Mouse (Mus musculus): ENCODE data around the gene Aasdhppt. TPM values are rescaled to one million over a fixed set of nuclear protein-coding genes. Genes with fewer than 3 reads are reported as not detected.

Aasdhppt gene
- polyA plus RNA-seq, 1 experiment: 49.0 TPM

DNA sequence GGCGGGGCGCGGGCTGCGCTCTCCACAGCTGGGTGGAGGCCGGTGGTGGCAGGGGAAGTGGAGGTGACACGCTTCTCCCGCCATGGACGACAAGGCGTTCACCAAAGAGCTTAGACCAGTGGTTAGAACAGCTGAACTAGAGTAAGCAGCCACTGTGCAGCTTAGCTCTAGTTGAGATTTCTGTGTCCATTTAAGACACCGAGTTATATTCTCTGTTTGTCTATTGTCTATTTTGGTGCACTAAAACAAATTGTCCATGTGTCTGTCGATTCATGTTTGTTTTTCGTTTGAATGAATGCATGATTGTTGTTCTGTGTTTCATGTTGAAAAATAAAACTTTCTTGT lies 48.6 kb downstream of the Aasdhppt start:
- peak overlapping the region; percentile 54 for H3K4me3 ChIP-seq (ENCODE audit: low read depth, low read length)
- H3K9ac ChIP-seq (ENCODE audit: low read depth, poor library complexity, severe bottlenecking): peak overlapping the region; percentile 75; the same call in 1 of the 2 replicates
- H3K36me3 ChIP-seq (ENCODE audit: control insufficient read depth, insufficient read depth, low read length, poor library complexity, severe bottlenecking): no peaks in the 10 kb centered on the region
- H3K27ac ChIP-seq (ENCODE audit: insufficient read depth, low read length): no peak overlapping the region
- TF ChIP-seq CTCF (IDR thresholded peaks at IDR 0.05; ENCODE audit: low read depth, low read length) (no peak), POLR2A (IDR thresholded peaks at IDR 0.05; ENCODE audit: insufficient read depth, low read length) (no peak), EP300 (IDR thresholded peaks at IDR 0.05; ENCODE audit: insufficient read depth, low read depth, low read length) (no peak)
- H3K9me3 ChIP-seq (replicated peaks; ENCODE audit: control insufficient read depth, insufficient read depth, low read length, poor library complexity, severe bottlenecking): peaks cover 6% of the 10 kb centered on the region; the same call in 1 of the 2 replicates
- H3K27me3 ChIP-seq (ENCODE audit: control insufficient read depth, insufficient read depth, low read length, poor library complexity, severe bottlenecking): no peaks in the 10 kb centered on the region
- H3K4me1 ChIP-seq (ENCODE audit: control insufficient read depth, insufficient read depth, low read length): no peaks in the 10 kb centered on the region

- Histone ChIP-seq H3K9ac (ENCODE audit: low read depth, poor library complexity, severe bottlenecking) (peak overlapping the region; percentile 75), H3K4me3 (ENCODE audit: low read depth, low read length) (peak overlapping the region; percentile 54), H3K9me3 (replicated peaks; ENCODE audit: control insufficient read depth, insufficient read depth, low read length, poor library complexity, severe bottlenecking) (peaks cover 6% of the 10 kb centered on the region; the same call in 1 of the 2 replicates), H3K27me3 (ENCODE audit: control insufficient read depth, insufficient read depth, low read length, poor library complexity, severe bottlenecking) (no peaks in the 10 kb centered on the region), H3K4me1 (ENCODE audit: control insufficient read depth, insufficient read depth, low read length) (no peaks in the 10 kb centered on the region), H3K36me3 (ENCODE audit: control insufficient read depth, insufficient read depth, low read length, poor library complexity, severe bottlenecking) (no peaks in the 10 kb centered on the region), H3K27ac (ENCODE audit: insufficient read depth, low read length) (no peak overlapping the region)
- no peak for TF ChIP-seq EP300 (IDR thresholded peaks at IDR 0.05; ENCODE audit: insufficient read depth, low read depth, low read length)
- no peak for TF ChIP-seq POLR2A (IDR thresholded peaks at IDR 0.05; ENCODE audit: insufficient read depth, low read length)
- TF ChIP-seq CTCF (IDR thresholded peaks at IDR 0.05; ENCODE audit: low read depth, low read length): no peak
Observed at GRCm38 (mm10) chr9:4259841-4260745, 49.2 kb downstream of the Aasdhppt start.

DNA sequence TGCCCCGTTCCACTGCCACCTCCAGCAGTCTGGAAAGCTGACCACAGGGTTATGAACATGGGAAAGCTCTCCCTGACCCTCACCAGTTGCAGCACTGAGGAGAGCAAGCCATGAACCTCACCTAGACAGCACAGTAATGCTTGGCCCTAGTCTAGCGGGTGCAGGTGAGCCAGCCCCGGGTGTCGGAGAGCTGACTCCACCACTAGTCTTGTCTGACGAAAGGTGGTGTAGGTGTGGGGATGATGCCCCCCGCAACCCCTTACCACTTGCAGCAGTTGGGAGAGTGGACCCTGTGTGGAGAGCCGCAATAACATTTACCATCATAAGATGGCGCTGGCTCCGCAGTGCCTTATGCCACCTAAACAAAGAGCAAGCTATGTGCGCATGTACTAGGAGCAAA lies 50.2 kb downstream of the Aasdhppt start:
- Histone ChIP-seq H3K4me3 (ENCODE audit: low read depth, low read length) (no peak overlapping the region), H3K27ac (ENCODE audit: insufficient read depth, low read length) (no peak overlapping the region), H3K9ac (ENCODE audit: low read depth, poor library complexity, severe bottlenecking) (no peak overlapping the region), H3K36me3 (ENCODE audit: control insufficient read depth, insufficient read depth, low read length, poor library complexity, severe bottlenecking) (no peaks in the 10 kb centered on the region), H3K27me3 (ENCODE audit: control insufficient read depth, insufficient read depth, low read length, poor library complexity, severe bottlenecking) (no peaks in the 10 kb centered on the region), H3K4me1 (ENCODE audit: control insufficient read depth, insufficient read depth, low read length) (no peaks in the 10 kb centered on the region), H3K9me3 (replicated peaks; ENCODE audit: control insufficient read depth, insufficient read depth, low read length, poor library complexity, severe bottlenecking) (peaks cover 6% of the 10 kb centered on the region; the same call in 1 of the 2 replicates)
- no peak for TF ChIP-seq POLR2A (IDR thresholded peaks at IDR 0.05; ENCODE audit: insufficient read depth, low read length)
- TF ChIP-seq CTCF (IDR thresholded peaks at IDR 0.05; ENCODE audit: low read depth, low read length): peak; percentile 23
- TF ChIP-seq EP300 (IDR thresholded peaks at IDR 0.05; ENCODE audit: insufficient read depth, low read depth, low read length): no peak

Other genes starting within 250 kb of the Aasdhppt start
- gene Kbtbd3, start 362 bp upstream of the Aasdhppt start, polyA plus RNA-seq (2011; ENCODE audit: insufficient read depth, insufficient read length, low read depth, missing spikeins): 2.0 and 2.7 TPM in 2 replicates
- gene Msantd4, start 67.1 kb upstream of the Aasdhppt start, polyA plus RNA-seq (2011; ENCODE audit: insufficient read depth, insufficient read length, low read depth, missing spikeins): 33.9 and 35.8 TPM in 2 replicates